Mouse (Mus musculus): Measurements from ENCODE around the gene Nbeal2. TPM values are rescaled to one million over a fixed set of nuclear protein-coding genes. Genes with fewer than 3 reads are reported as not detected.

The Nbeal2 gene
- polyA plus RNA-seq, 1 experiment = 119 TPM

DNA sequence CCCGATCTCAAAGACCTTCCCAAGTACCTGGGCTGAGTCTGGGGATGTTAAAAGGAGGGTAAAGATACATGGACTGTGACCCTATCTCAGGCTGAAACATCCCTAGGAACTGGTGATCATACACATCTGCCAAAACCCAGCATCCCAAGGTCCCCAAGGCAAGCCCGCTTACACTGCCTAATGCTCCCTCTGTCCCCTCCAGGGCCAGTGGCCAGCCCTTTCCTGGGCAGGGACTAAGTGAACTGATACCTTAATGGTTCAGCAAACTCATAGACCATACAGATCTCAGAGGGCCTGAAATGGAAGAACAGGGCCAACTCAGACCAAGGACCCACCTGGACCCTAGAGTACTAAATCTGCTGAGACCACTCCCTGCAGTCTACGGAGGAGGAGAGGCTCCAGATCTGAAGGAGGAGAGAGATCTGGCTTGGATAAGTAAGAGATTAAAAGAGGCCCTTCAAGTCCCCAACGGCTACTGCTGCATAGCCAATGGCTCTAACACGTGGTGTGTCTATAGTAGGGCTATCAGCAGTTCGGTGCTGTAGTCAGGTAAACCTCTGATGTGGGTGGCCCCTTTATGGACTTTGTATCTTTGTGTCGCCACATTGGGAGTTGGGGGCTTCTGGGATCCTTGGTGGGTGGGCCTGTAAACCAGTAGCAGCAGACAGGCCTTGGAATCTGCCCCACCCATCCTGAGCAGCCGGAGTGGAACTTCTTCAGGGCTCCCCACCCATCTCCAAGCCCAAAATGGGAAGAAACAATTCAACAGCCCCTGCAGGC is 30.4 kb downstream of the Nbeal2 start:
- 79% methylated on average over 8 of the region's 8 CpGs for WGBS
- H3K4me3 ChIP-seq (replicated peaks; ENCODE audit: control insufficient read depth, low read depth, low read length) = no peak overlapping the region
- H3K4me1 ChIP-seq (ENCODE audit: control insufficient read depth, insufficient read depth, low read length) = no peaks in the 10 kb centered on the region
- TF ChIP-seq CTCF (IDR thresholded peaks at IDR 0.05; ENCODE audit: control insufficient read depth, insufficient read depth, low read length) = no peak
- no peak for TF ChIP-seq POLR2A (IDR thresholded peaks at IDR 0.05; ENCODE audit: borderline replicate concordance, control insufficient read depth, low read depth, low read length)
- no peak overlapping the region; the same call in 1 of the 2 replicates for H3K27ac ChIP-seq (ENCODE audit: control insufficient read depth, insufficient read depth, low read depth, low read length, poor library complexity)

DNA sequence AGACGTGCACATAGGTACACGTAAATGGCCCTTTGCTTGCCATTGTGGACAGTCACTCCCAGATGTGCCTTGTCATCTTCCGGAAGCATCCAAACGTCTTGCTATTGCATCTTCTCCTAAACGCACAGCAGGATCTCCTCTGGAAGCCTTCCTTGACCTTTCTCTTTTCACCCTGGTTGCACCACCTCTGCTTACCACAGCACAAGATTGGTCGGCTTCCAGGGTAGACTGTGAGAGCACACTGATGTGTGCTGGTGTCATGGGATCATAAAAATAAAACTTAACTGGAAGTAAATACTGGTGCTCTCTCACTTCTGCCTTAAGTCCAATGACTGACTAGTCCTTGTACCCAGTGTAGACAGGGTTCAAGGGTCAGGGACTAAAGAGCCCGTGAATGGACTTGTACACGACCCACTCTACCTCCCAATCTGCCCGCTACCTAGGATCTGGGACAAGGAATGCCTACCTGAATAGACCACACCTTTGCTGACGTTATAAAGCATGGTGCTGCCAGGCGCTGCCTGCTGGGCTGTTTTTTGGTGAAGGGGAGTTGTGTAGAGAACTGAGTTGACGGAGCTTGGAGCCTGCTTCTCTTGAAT is 31.2 kb downstream of the Nbeal2 start:
- TF ChIP-seq POLR2A (IDR thresholded peaks at IDR 0.05; ENCODE audit: borderline replicate concordance, control insufficient read depth, low read depth, low read length) (no peak), CTCF (IDR thresholded peaks at IDR 0.05; ENCODE audit: control insufficient read depth, insufficient read depth, low read length) (no peak)

DNA sequence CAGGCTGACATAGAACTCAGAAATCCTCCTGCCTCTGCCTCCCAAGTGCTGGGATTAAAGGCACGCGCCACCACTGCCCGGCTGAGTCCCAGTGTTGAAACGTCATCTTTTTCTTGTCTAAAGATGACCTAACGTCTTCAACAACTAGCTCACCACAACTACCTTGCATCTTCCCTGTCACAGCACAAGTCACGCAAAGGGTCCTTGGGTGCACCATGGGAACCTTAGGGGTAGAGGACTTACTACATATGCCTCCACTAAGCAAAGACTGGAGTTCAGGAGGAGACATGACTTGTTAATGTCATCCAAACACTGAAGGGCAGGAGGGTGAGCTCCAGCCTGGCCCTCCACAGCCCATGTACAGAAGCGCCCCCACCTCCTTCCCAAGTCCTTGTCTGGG is 33.3 kb downstream of the Nbeal2 start:
- TF ChIP-seq CTCF (IDR thresholded peaks at IDR 0.05; ENCODE audit: control insufficient read depth, insufficient read depth, low read length) = no peak
- no peak for TF ChIP-seq POLR2A (IDR thresholded peaks at IDR 0.05; ENCODE audit: borderline replicate concordance, control insufficient read depth, low read depth, low read length)
- 84% methylated on average over 7 of the region's 7 CpGs for WGBS
- no peak overlapping the region for H3K27ac ChIP-seq (ENCODE audit: control insufficient read depth, insufficient read depth, low read depth, low read length, poor library complexity)

More for the DNA sequence above, 31.2 kb downstream of the Nbeal2 start:
- Histone ChIP-seq H3K27ac (ENCODE audit: control insufficient read depth, insufficient read depth, low read depth, low read length, poor library complexity) (no peak overlapping the region), H3K4me1 (ENCODE audit: control insufficient read depth, insufficient read depth, low read length) (no peaks in the 10 kb centered on the region), H3K4me3 (replicated peaks; ENCODE audit: control insufficient read depth, low read depth, low read length) (no peak overlapping the region)
- 78% methylated on average over 12 of the region's 12 CpGs for WGBS

DNA sequence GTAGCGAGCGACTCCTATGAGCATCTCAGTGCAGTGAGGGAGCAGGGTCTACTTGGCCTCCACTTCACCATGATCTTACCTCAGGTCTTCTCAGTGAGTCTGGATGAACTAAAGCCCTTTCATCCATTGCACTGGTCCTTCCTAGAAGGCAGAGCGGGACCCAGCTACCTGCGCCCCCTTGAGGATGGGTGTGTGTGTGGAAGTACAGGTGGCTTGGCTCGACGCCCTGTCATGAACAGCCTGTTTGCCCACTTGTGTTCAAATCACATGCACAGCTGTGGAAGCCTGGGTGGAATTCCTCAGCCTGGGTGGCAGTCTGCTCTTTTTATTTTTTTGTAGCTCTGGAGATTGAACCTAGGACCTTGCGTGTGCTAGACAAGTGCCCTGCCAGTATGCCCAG is 33.8 kb downstream of the Nbeal2 start:
- no peak overlapping the region for H3K27ac ChIP-seq (ENCODE audit: control insufficient read depth, insufficient read depth, low read depth, low read length, poor library complexity)
- H3K4me3 ChIP-seq (replicated peaks; ENCODE audit: control insufficient read depth, low read depth, low read length) = no peak overlapping the region
- TF ChIP-seq CTCF (IDR thresholded peaks at IDR 0.05; ENCODE audit: control insufficient read depth, insufficient read depth, low read length) (peak; percentile 29; the same call in 1 of the 2 replicates), POLR2A (IDR thresholded peaks at IDR 0.05; ENCODE audit: borderline replicate concordance, control insufficient read depth, low read depth, low read length) (no peak)
- WGBS = 80% methylated on average over 7 of the region's 7 CpGs
- H3K4me1 ChIP-seq (ENCODE audit: control insufficient read depth, insufficient read depth, low read length) = no peaks in the 10 kb centered on the region

More for the DNA sequence above, 33.3 kb downstream of the Nbeal2 start:
- Histone ChIP-seq H3K4me3 (replicated peaks; ENCODE audit: control insufficient read depth, low read depth, low read length) (no peak overlapping the region), H3K4me1 (ENCODE audit: control insufficient read depth, insufficient read depth, low read length) (no peaks in the 10 kb centered on the region)

DNA sequence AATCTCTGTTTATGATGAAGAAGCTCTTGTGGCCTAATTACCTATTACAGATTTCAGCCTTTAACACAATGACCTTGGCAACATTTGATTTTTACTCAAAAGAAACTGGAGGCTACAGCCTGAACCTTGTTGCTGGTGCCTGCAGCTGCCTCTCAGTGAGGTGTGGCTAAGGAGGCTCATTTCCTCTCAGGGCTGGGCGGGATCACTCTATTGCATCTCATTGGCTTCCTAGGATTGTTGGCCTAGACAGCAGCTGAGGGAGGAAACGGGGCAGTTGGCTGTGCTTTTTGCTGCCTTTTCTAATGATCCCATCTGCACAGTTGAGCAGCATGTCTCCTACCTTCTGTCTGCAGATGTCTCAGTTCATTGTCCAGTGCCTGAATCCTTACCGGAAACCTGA is 36.9 kb downstream of the Nbeal2 start:
- TF ChIP-seq CTCF (IDR thresholded peaks at IDR 0.05; ENCODE audit: control insufficient read depth, insufficient read depth, low read length) (no peak), POLR2A (IDR thresholded peaks at IDR 0.05; ENCODE audit: borderline replicate concordance, control insufficient read depth, low read depth, low read length) (no peak)
- Histone ChIP-seq H3K27ac (ENCODE audit: control insufficient read depth, insufficient read depth, low read depth, low read length, poor library complexity) (no peak overlapping the region), H3K4me1 (ENCODE audit: control insufficient read depth, insufficient read depth, low read length) (no peaks in the 10 kb centered on the region), H3K4me3 (replicated peaks; ENCODE audit: control insufficient read depth, low read depth, low read length) (no peak overlapping the region)
- WGBS = 72% methylated on average over 3 of the region's 3 CpGs

DNA sequence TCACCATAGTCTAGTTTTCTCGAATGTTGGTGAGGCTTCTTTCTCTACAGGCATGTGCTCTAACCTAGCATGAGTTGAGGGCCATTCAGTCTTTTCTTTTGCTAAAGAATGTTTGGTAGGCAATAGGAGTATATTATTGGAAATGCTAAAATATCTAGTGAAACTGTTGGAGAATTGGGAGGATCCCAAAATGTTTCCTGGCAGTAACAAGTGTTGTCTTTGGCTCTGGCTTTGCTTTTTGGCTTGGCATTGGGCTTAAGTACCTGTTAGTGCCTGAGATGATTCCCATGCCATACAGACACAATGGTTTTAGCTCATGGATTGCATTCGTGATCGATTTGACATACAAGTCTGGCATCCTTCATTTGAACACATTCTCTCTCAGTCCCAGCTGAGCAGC is 42.5 kb downstream of the Nbeal2 start:
- Histone ChIP-seq H3K27ac (ENCODE audit: control insufficient read depth, insufficient read depth, low read depth, low read length, poor library complexity) (no peak overlapping the region), H3K4me1 (ENCODE audit: control insufficient read depth, insufficient read depth, low read length) (no peaks in the 10 kb centered on the region), H3K4me3 (replicated peaks; ENCODE audit: control insufficient read depth, low read depth, low read length) (no peak overlapping the region)
- TF ChIP-seq CTCF (IDR thresholded peaks at IDR 0.05; ENCODE audit: control insufficient read depth, insufficient read depth, low read length) = no peak
- TF ChIP-seq POLR2A (IDR thresholded peaks at IDR 0.05; ENCODE audit: borderline replicate concordance, control insufficient read depth, low read depth, low read length) = no peak
- 91% methylated on average over 3 of the region's 3 CpGs for WGBS

DNA sequence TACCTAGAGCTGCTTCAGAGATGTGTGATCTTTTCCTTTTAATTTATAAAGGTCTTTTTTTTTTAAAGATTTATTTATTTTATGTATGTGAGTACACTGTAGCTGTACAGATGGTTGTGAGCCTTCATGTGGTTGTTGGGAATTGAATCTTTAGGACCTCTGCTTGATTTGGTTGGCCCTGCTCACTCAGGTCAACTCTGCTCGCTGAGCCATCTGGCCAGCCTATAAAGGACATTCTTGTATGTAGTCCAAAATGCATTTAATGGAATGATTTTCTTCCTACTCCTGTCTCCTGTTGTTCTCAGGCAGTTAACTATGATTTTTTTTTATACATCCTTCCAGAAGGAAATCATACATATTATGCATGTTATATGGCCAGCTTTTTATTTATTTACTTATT is 70.4 kb downstream of the Nbeal2 start:
- no peak overlapping the region for H3K27ac ChIP-seq (ENCODE audit: control insufficient read depth, insufficient read depth, low read depth, low read length, poor library complexity)
- no peak overlapping the region for H3K4me3 ChIP-seq (replicated peaks; ENCODE audit: control insufficient read depth, low read depth, low read length)
- 79% methylated on average over 1 of the region's 1 CpGs for WGBS
- no peaks in the 10 kb centered on the region; the same call in 1 of the 2 replicates for H3K4me1 ChIP-seq (ENCODE audit: control insufficient read depth, insufficient read depth, low read length)
- TF ChIP-seq CTCF (IDR thresholded peaks at IDR 0.05; ENCODE audit: control insufficient read depth, insufficient read depth, low read length) = no peak
- TF ChIP-seq POLR2A (IDR thresholded peaks at IDR 0.05; ENCODE audit: borderline replicate concordance, control insufficient read depth, low read depth, low read length) = no peak

DNA sequence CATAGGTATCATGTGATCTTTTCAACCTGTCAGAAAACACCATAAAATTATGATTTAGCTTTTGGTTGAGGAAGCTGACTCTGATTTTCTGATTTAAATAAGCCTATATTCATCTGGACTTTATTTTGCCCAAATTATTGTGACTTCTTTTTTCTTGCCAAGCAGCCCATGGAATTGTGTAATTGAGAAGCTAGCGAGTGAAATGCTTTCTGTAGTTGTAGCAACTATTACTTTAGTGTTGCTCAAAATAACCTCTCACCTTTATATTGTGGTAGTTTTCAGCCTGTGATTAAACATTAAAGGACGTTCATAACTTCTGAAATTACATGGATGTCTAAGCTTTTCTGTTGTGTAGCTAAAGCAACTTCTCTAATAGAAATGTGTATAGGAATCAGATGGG is 71.8 kb downstream of the Nbeal2 start:
- no peak overlapping the region for H3K27ac ChIP-seq (ENCODE audit: control insufficient read depth, insufficient read depth, low read depth, low read length, poor library complexity)
- TF ChIP-seq POLR2A (IDR thresholded peaks at IDR 0.05; ENCODE audit: borderline replicate concordance, control insufficient read depth, low read depth, low read length) = no peak
- TF ChIP-seq CTCF (IDR thresholded peaks at IDR 0.05; ENCODE audit: control insufficient read depth, insufficient read depth, low read length) = no peak
- H3K4me3 ChIP-seq (replicated peaks; ENCODE audit: control insufficient read depth, low read depth, low read length) = no peak overlapping the region
- 59% methylated on average over 2 of the region's 2 CpGs for WGBS
- H3K4me1 ChIP-seq (ENCODE audit: control insufficient read depth, insufficient read depth, low read length) = no peaks in the 10 kb centered on the region; the same call in 1 of the 2 replicates

Other genes starting within 250 kb of the Nbeal2 start
- gene Ptpn23, start 245.9 kb downstream of the Nbeal2 start, polyA plus RNA-seq (2011; ENCODE audit: insufficient read depth, insufficient read length, low replicate concordance, missing spikeins) = 7.6 and 20.4 TPM in 2 replicates
- 1,341 and 3,924 TPM in 2 replicates for gene Ngp, start 234.4 kb downstream of the Nbeal2 start, polyA plus RNA-seq (2011; ENCODE audit: insufficient read depth, insufficient read length, low replicate concordance, missing spikeins)
- 6.2 and 18.4 TPM in 2 replicates for gene Klhl18, start 177.5 kb downstream of the Nbeal2 start, polyA plus RNA-seq (2011; ENCODE audit: insufficient read depth, insufficient read length, low replicate concordance, missing spikeins)
- not detected in 2 replicates for gene Kif9, start 177.2 kb downstream of the Nbeal2 start, polyA plus RNA-seq (2011; ENCODE audit: insufficient read depth, insufficient read length, low replicate concordance, missing spikeins)
- 39.4 and 65.9 TPM in 2 replicates for gene Setd2, start 121.6 kb downstream of the Nbeal2 start, polyA plus RNA-seq (2011; ENCODE audit: insufficient read depth, insufficient read length, low replicate concordance, missing spikeins)
- gene Nradd, start 29.7 kb downstream of the Nbeal2 start, polyA plus RNA-seq (2011; ENCODE audit: insufficient read depth, insufficient read length, low replicate concordance, missing spikeins) = 13.3 and 23.7 TPM in 2 replicates
- 90.8 and 168 TPM in 2 replicates for gene Ccdc12, start 2.3 kb upstream of the Nbeal2 start, polyA plus RNA-seq (2011; ENCODE audit: insufficient read depth, insufficient read length, low replicate concordance, missing spikeins)
- gene Myl3, start 87.7 kb upstream of the Nbeal2 start, polyA plus RNA-seq (2011; ENCODE audit: insufficient read depth, insufficient read length, low replicate concordance, missing spikeins) = 2.2 and 4.2 TPM in 2 replicates
- 9.1 and 10.1 TPM in 2 replicates for gene Pth1r, start 93.0 kb upstream of the Nbeal2 start, polyA plus RNA-seq (2011; ENCODE audit: insufficient read depth, insufficient read length, low replicate concordance, missing spikeins)
- not detected in 2 replicates for gene Prss42, start 144.0 kb upstream of the Nbeal2 start, polyA plus RNA-seq (2011; ENCODE audit: insufficient read depth, insufficient read length, low replicate concordance, missing spikeins)
- not detected in 2 replicates for gene Prss44, start 159.8 kb upstream of the Nbeal2 start, polyA plus RNA-seq (2011; ENCODE audit: insufficient read depth, insufficient read length, low replicate concordance, missing spikeins)
- gene Prss43, start 172.5 kb upstream of the Nbeal2 start, polyA plus RNA-seq (2011; ENCODE audit: insufficient read depth, insufficient read length, low replicate concordance, missing spikeins) = not detected in 2 replicates
- not detected in 2 replicates for gene Prss45, start 180.4 kb upstream of the Nbeal2 start, polyA plus RNA-seq (2011; ENCODE audit: insufficient read depth, insufficient read length, low replicate concordance, missing spikeins)
- not detected in 2 replicates for gene Prss46, start 190.3 kb upstream of the Nbeal2 start, polyA plus RNA-seq (2011; ENCODE audit: insufficient read depth, insufficient read length, low replicate concordance, missing spikeins)
- gene Prss50, start 203.8 kb upstream of the Nbeal2 start, polyA plus RNA-seq (2011; ENCODE audit: insufficient read depth, insufficient read length, low replicate concordance, missing spikeins) = 5.1 and 6.9 TPM in 2 replicates
- 5.3 and 8.5 TPM in 2 replicates for gene Als2cl, start 225.7 kb upstream of the Nbeal2 start, polyA plus RNA-seq (2011; ENCODE audit: insufficient read depth, insufficient read length, low replicate concordance, missing spikeins)
- 0.81 and 1.2 TPM in 2 replicates for gene Tmie, start 226.0 kb upstream of the Nbeal2 start, polyA plus RNA-seq (2011; ENCODE audit: insufficient read depth, insufficient read length, low replicate concordance, missing spikeins)